21 mouse cellular contexts compared by ENCODE assay signal in genomic region chr15:5266095-5266494, GRCm38 (mm10). TPM values are rescaled to one million over a fixed set of nuclear protein-coding genes. Genes with fewer than 3 reads are reported as not detected.
DNase-seq lines count a peak whose midpoint lies in the region; ATAC-seq lines count a peak whose summit lies in the region.
"Had no signal": no experiment of that assay in that cellular context is flagged by ENCODE, and none has a peak within 500 bp of the region (broad histone marks: within the 10 kb centered on the region; RNA-seq: fewer than 3 reads in every experiment).

No protein-coding gene starts in this region.

- ATAC-seq in forebrain, embryonic 16.5 days, result 0 out of 2 replicates have a peak, but pooled peaks have one; percentile 28
- no peak for ATAC-seq in monocyte, adult 5-6 weeks (replicated peaks; ENCODE audit: insufficient number of reproducible peaks, low FRiP score, low TSS enrichment, poor library complexity, severe bottlenecking)
- ATAC-seq: hindbrain, embryonic 16.5 days; inflammation-experienced regulatory T-cells, adult 6 months; intestine, postnatal 0 days had no signal

- no peaks in the 10 kb centered on the region; the same call in 1 of the 2 replicates for H3K4me1 ChIP-seq in forebrain, embryonic 16.5 days (replicated peaks; ENCODE audit: control insufficient read depth, insufficient read depth, low read length)
- H3K4me1 ChIP-seq in forebrain, embryonic 10.5 days, result no peaks in the 10 kb centered on the region
- H3K4me1 ChIP-seq: embryonic facial prominence, embryonic 15.5 days had no signal

- H3K9ac ChIP-seq in forebrain, embryonic 16.5 days (replicated peaks; ENCODE audit: low read depth, low read length), result no peak overlapping the region
- H3K9ac ChIP-seq: embryonic facial prominence, embryonic 15.5 days; hindbrain, embryonic 12.5 days had no signal

- DNase-seq in forebrain, embryonic 10.5 days (ENCODE audit: extremely low spot score, low spot score), result no peak
- DNase-seq in left cerebral cortex, postnatal 4 days, result peak; percentile 6
- DNase-seq in left cerebral cortex, adult 18-20 months (ENCODE audit: low spot score in 2 of 2), result no peak
- DNase-seq in MN1 (ENCODE audit: low spot score), result peak; percentile 73
- DNase-seq in ZHBTc4 (ENCODE audit: low read depth, low spot score), result peak; percentile 9
- DNase-seq: adrenal gland, adult 2 months; adrenal gland, postnatal 36 days; cerebellum, adult 11 months; cerebellum, adult 8-10 months; gastrocnemius, postnatal 25 days; heart, postnatal 10 days; heart, postnatal 4 days; kidney, adult 8-10 months had no signal

- H3K27me3 ChIP-seq in forebrain, embryonic 16.5 days (replicated peaks; ENCODE audit: control insufficient read depth, insufficient read depth, low read length), result no peaks in the 10 kb centered on the region
- no peaks in the 10 kb centered on the region for H3K27me3 ChIP-seq in forebrain, embryonic 10.5 days (ENCODE audit: poor library complexity, severe bottlenecking)
- H3K27me3 ChIP-seq: embryonic facial prominence, embryonic 15.5 days; hindbrain, embryonic 12.5 days had no signal

- no peak overlapping the region for H3K4me3 ChIP-seq in forebrain, embryonic 16.5 days (replicated peaks; ENCODE audit: low read length)
- no peak overlapping the region for H3K4me3 ChIP-seq in forebrain, embryonic 10.5 days
- H3K4me3 ChIP-seq: embryonic facial prominence, embryonic 15.5 days; erythroblast, embryonic 14.5 days; hindbrain, embryonic 12.5 days had no signal

- WGBS in forebrain, embryonic 16.5 days, result 76% methylated on average over 3 of the region's 3 CpGs
- 84% methylated on average over 3 of the region's 3 CpGs for WGBS in forebrain, embryonic 10.5 days

- intact Hi-C loops in left cerebral cortex, postnatal 4 days (cut with DNase I), result no loop called here

- H3K36me3 ChIP-seq in forebrain, embryonic 16.5 days (ENCODE audit: control insufficient read depth, insufficient read depth), result no peaks in the 10 kb centered on the region
- no peaks in the 10 kb centered on the region for H3K36me3 ChIP-seq in forebrain, embryonic 10.5 days (replicated peaks)
- H3K36me3 ChIP-seq: embryonic facial prominence, embryonic 15.5 days; hindbrain, embryonic 12.5 days had no signal

- H3K27ac ChIP-seq in forebrain, embryonic 16.5 days (ENCODE audit: low read length), result no peak overlapping the region
- H3K27ac ChIP-seq in forebrain, embryonic 10.5 days, result no peak overlapping the region
- H3K27ac ChIP-seq: embryonic facial prominence, embryonic 15.5 days; hindbrain, embryonic 12.5 days had no signal

- H3K9me3 ChIP-seq in forebrain, embryonic 16.5 days (ENCODE audit: control insufficient read depth, low read length), result no peaks in the 10 kb centered on the region
- no peaks in the 10 kb centered on the region for H3K9me3 ChIP-seq in forebrain, embryonic 10.5 days
- H3K9me3 ChIP-seq: embryonic facial prominence, embryonic 15.5 days; hindbrain, embryonic 12.5 days had no signal

- H3K4me2 ChIP-seq in forebrain, embryonic 16.5 days (ENCODE audit: low read length), result no peak overlapping the region
- H3K4me2 ChIP-seq: embryonic facial prominence, embryonic 15.5 days; hindbrain, embryonic 12.5 days had no signal

RNA-seq across cellular contexts. Expression of gene Ptger4, which starts 22.1 kb away (rescaled TPM):
- 0.52 and 0.63 TPM in 2 replicates for polyA plus RNA-seq in forebrain, embryonic 16.5 days (2015; fragmentation: Nextera tagmentation; extraction: Ambion mirVana)
- 0.77 and 0.97 TPM in 2 replicates for polyA plus RNA-seq in forebrain, embryonic 10.5 days (2016; fragmentation: Nextera tagmentation; extraction: Ambion mirVana)
- 1 to 10 TPM; 2.8 to 3.4 TPM for total RNA-seq in left cerebral cortex, postnatal 4 days (2021)
- total RNA-seq in left cerebral cortex, adult 18-20 months (2021), result under 1 TPM; 0.63 to 0.87 TPM
- 24.1 to 40.3 TPM (median 24.5 TPM) in 3 replicates for total RNA-seq in monocyte, adult 5-6 weeks (2017)

Comparison
In these comparisons a context has a peak if more than half of its experiments do, and no peak if none do; other contexts are left out.
1. DNase-seq: peak in left cerebral cortex, postnatal 4 days (single experiment), MN1 (single experiment) and ZHBTc4 (single experiment); none in forebrain, embryonic 10.5 days (single experiment) and left cerebral cortex, adult 18-20 months (0 of 2).